Mouse (Mus musculus) brain, embryonic 14.5 days (tissue): ENCODE measurements around the gene Tmem245.

Experiments
- CTCF ChIP-seq: fragments of 200-500 bp; IDR thresholded peaks from 2 replicates; pipeline ENCODE4 v1.5.1; 2012; ENCODE audit warnings: inconsistent platforms, mild to moderate bottlenecking, moderate library complexity, borderline replicate concordance; ENCODE audit not compliant: insufficient read depth, insufficient read length; ENCODE audit errors: extremely low read depth
- POLR2A ChIP-seq: fragments of 200-500 bp; IDR thresholded peaks from 2 replicates; pipeline ENCODE4 v1.6.1; 2012; ENCODE audit warnings: mild to moderate bottlenecking, inconsistent platforms, borderline replicate concordance; ENCODE audit not compliant: poor library complexity, insufficient read depth, insufficient read length, severe bottlenecking; ENCODE audit errors: extremely low read depth

DNA sequence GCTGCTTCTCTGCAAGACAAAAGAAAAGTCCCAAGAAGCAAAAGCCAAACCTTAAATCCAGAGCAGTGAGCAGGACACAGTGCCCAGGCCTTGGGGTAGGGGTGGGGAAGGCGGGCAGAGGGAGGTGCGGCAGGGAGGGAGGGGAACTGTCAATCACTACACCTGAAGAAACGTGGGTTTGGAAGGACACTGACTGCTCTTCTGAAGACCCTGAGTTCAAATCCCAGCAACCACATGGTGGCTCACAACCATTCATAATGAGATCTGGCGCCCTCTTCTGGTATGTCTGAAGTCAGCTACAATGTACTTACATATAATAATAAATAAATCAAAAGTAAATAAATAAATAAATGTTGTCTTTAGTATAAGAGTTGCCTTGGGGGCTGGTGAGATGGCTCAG, 102.3 kb downstream of the Tmem245 start:
- TF ChIP-seq CTCF (no peak), POLR2A (no peak)
